In genomic region chr14:16713773-16714172, GRCm38 (mm10) we compare ENCODE assay signal across 20 mouse cellular contexts.
DNase-seq lines count a peak whose midpoint lies in the region; ATAC-seq and TF ChIP-seq lines count a peak whose summit lies in the region.
"Had no signal": no experiment of that assay in that cellular context is flagged by ENCODE, and none has a peak within 500 bp of the region (broad histone marks: within the 10 kb centered on the region; RNA-seq: fewer than 3 reads in every experiment).

No protein-coding gene starts in this region.

- H3K36me3 ChIP-seq in forebrain, embryonic 15.5 days: no peaks in the 10 kb centered on the region
- H3K36me3 ChIP-seq in forebrain, embryonic 10.5 days (replicated peaks): no peaks in the 10 kb centered on the region
- H3K36me3 ChIP-seq in midbrain, embryonic 14.5 days (ENCODE audit: control insufficient read depth, insufficient read depth, low read length): no peaks in the 10 kb centered on the region
- H3K36me3 ChIP-seq in midbrain, embryonic 11.5 days (ENCODE audit: control insufficient read depth, insufficient read depth, low read length): no peaks in the 10 kb centered on the region
- no peaks in the 10 kb centered on the region for H3K36me3 ChIP-seq in forebrain, embryonic 16.5 days (ENCODE audit: control insufficient read depth, insufficient read depth)
- H3K36me3 ChIP-seq: heart, embryonic 12.5 days; hindbrain, embryonic 12.5 days; hindbrain, embryonic 15.5 days had no signal

- no peak overlapping the region for H3K9ac ChIP-seq in forebrain, embryonic 15.5 days (replicated peaks)
- H3K9ac ChIP-seq in midbrain, embryonic 14.5 days (replicated peaks; ENCODE audit: low read length): no peak overlapping the region
- H3K9ac ChIP-seq in midbrain, embryonic 11.5 days (ENCODE audit: low read length): no peak overlapping the region
- no peak overlapping the region for H3K9ac ChIP-seq in forebrain, embryonic 16.5 days (replicated peaks; ENCODE audit: low read depth, low read length)
- H3K9ac ChIP-seq: heart, embryonic 12.5 days; hindbrain, embryonic 12.5 days; hindbrain, embryonic 15.5 days had no signal

- H3K4me3 ChIP-seq in forebrain, embryonic 15.5 days: no peak overlapping the region
- H3K4me3 ChIP-seq in forebrain, embryonic 10.5 days: no peak overlapping the region
- H3K4me3 ChIP-seq in midbrain, embryonic 14.5 days (replicated peaks; ENCODE audit: low read depth, low read length): no peak overlapping the region
- H3K4me3 ChIP-seq in midbrain, embryonic 11.5 days (ENCODE audit: low read depth, low read length): no peak overlapping the region
- no peak overlapping the region for H3K4me3 ChIP-seq in forebrain, embryonic 16.5 days (replicated peaks; ENCODE audit: low read length)
- H3K4me3 ChIP-seq: heart, embryonic 12.5 days; hindbrain, embryonic 12.5 days; hindbrain, embryonic 15.5 days had no signal

- no peak for TF ChIP-seq POLR2A in brain, embryonic 14.5 days (IDR thresholded peaks at IDR 0.05; ENCODE audit: borderline replicate concordance, extremely low read depth, insufficient read depth, insufficient read length, poor library complexity, severe bottlenecking)

- H3K4me2 ChIP-seq in forebrain, embryonic 15.5 days (replicated peaks): no peak overlapping the region
- H3K4me2 ChIP-seq in midbrain, embryonic 14.5 days (ENCODE audit: low read length): no peak overlapping the region
- no peak overlapping the region for H3K4me2 ChIP-seq in midbrain, embryonic 11.5 days
- no peak overlapping the region for H3K4me2 ChIP-seq in forebrain, embryonic 16.5 days (ENCODE audit: low read length)
- H3K4me2 ChIP-seq: hindbrain, embryonic 12.5 days; hindbrain, embryonic 15.5 days had no signal

- intact Hi-C loops in left cerebral cortex, postnatal 4 days (cut with DNase I): no loop called here

- 52% methylated on average over 2 of the region's 2 CpGs for WGBS in forebrain, embryonic 15.5 days
- 87% methylated on average over 2 of the region's 2 CpGs for WGBS in forebrain, embryonic 10.5 days
- 62% methylated on average over 2 of the region's 2 CpGs for WGBS in midbrain, embryonic 14.5 days
- WGBS in midbrain, embryonic 11.5 days: 85% methylated on average over 2 of the region's 2 CpGs
- WGBS in forebrain, embryonic 16.5 days: 51% methylated on average over 2 of the region's 2 CpGs

- peaks cover 9% of the 10 kb centered on the region; the same call in 1 of the 2 replicates for H3K4me1 ChIP-seq in forebrain, embryonic 15.5 days
- peaks cover 6% of the 10 kb centered on the region; the same call in 1 of the 2 replicates for H3K4me1 ChIP-seq in forebrain, embryonic 10.5 days
- H3K4me1 ChIP-seq in midbrain, embryonic 14.5 days (ENCODE audit: control insufficient read depth, insufficient read depth, low read length): 0 out of 2 replicates have a peak, but pooled peaks cover 3% of the 10 kb centered on the region
- H3K4me1 ChIP-seq in midbrain, embryonic 11.5 days (ENCODE audit: control insufficient read depth, insufficient read depth, low read length): no peaks in the 10 kb centered on the region
- H3K4me1 ChIP-seq in forebrain, embryonic 16.5 days (replicated peaks; ENCODE audit: control insufficient read depth, insufficient read depth, low read length): 0 out of 2 replicates have a peak, but pooled peaks cover 2% of the 10 kb centered on the region

- H3K9me3 ChIP-seq in forebrain, embryonic 15.5 days: no peaks in the 10 kb centered on the region
- no peaks in the 10 kb centered on the region for H3K9me3 ChIP-seq in forebrain, embryonic 10.5 days
- H3K9me3 ChIP-seq in midbrain, embryonic 14.5 days (ENCODE audit: control insufficient read depth, low read length): no peaks in the 10 kb centered on the region
- H3K9me3 ChIP-seq in midbrain, embryonic 11.5 days (ENCODE audit: control insufficient read depth, low read length): no peaks in the 10 kb centered on the region
- no peaks in the 10 kb centered on the region for H3K9me3 ChIP-seq in forebrain, embryonic 16.5 days (ENCODE audit: control insufficient read depth, low read length)
- H3K9me3 ChIP-seq: heart, embryonic 12.5 days; hindbrain, embryonic 12.5 days; hindbrain, embryonic 15.5 days had no signal

- DNase-seq in forebrain, embryonic 10.5 days (ENCODE audit: extremely low spot score, low spot score): no peak
- DNase-seq in midbrain, embryonic 14.5 days: peak; percentile 31
- no peak for DNase-seq in midbrain, embryonic 11.5 days (ENCODE audit: low spot score, missing footprints)
- peak; percentile 31 for DNase-seq in brain, embryonic 14.5 days (ENCODE audit: low read depth)
- DNase-seq in left cerebral cortex, postnatal 4 days: no peak
- no peak for DNase-seq in gastrocnemius, postnatal 10 days
- DNase-seq: adrenal gland, adult 8-10 months; adrenal gland, postnatal 25 days; cerebellum, adult 18-20 months; cerebellum, adult 9-10 months; cerebellum, postnatal 14 days; gastrocnemius, postnatal 36 days had no signal

- H3K27ac ChIP-seq in forebrain, embryonic 15.5 days (replicated peaks): peak overlapping the region; percentile 8; the same call in 1 of the 2 replicates
- no peak overlapping the region for H3K27ac ChIP-seq in forebrain, embryonic 10.5 days
- H3K27ac ChIP-seq in midbrain, embryonic 14.5 days (replicated peaks; ENCODE audit: low read depth, low read length): 0 out of 2 replicates have a peak overlapping the region, but pooled peaks have one; percentile 5
- H3K27ac ChIP-seq in midbrain, embryonic 11.5 days (ENCODE audit: low read depth, low read length): no peak overlapping the region
- H3K27ac ChIP-seq in forebrain, embryonic 16.5 days (ENCODE audit: low read length): 0 out of 2 replicates have a peak overlapping the region, but pooled peaks have one; percentile 3
- H3K27ac ChIP-seq: hindbrain, embryonic 12.5 days; hindbrain, embryonic 15.5 days had no signal

- no peak for TF ChIP-seq CTCF in brain, embryonic 14.5 days (IDR thresholded peaks at IDR 0.05; ENCODE audit: borderline replicate concordance, extremely low read depth, insufficient read depth, insufficient read length)

- no peaks in the 10 kb centered on the region for H3K27me3 ChIP-seq in forebrain, embryonic 15.5 days
- H3K27me3 ChIP-seq in forebrain, embryonic 10.5 days (ENCODE audit: poor library complexity, severe bottlenecking): no peaks in the 10 kb centered on the region
- H3K27me3 ChIP-seq in midbrain, embryonic 14.5 days (ENCODE audit: control insufficient read depth, insufficient read depth, low read length): no peaks in the 10 kb centered on the region
- H3K27me3 ChIP-seq in midbrain, embryonic 11.5 days (ENCODE audit: control insufficient read depth, insufficient read depth, low read length): no peaks in the 10 kb centered on the region
- H3K27me3 ChIP-seq in forebrain, embryonic 16.5 days (replicated peaks; ENCODE audit: control insufficient read depth, insufficient read depth, low read length): no peaks in the 10 kb centered on the region
- H3K27me3 ChIP-seq: heart, embryonic 12.5 days; hindbrain, embryonic 12.5 days; hindbrain, embryonic 15.5 days had no signal

- no peak for ATAC-seq in forebrain, embryonic 15.5 days (replicated peaks)
- ATAC-seq in midbrain, embryonic 14.5 days (ENCODE audit: low FRiP score, low TSS enrichment): no peak
- ATAC-seq in midbrain, embryonic 11.5 days (ENCODE audit: low FRiP score): no peak
- peak; percentile 55 for ATAC-seq in forebrain, embryonic 16.5 days
- ATAC-seq: activated CD4-positive, CD25-positive, alpha-beta regulatory T cell, adult 4 months; CD4-positive, CD25-positive, alpha-beta regulatory T cell, adult 4 months; intestine, postnatal 0 days had no signal

Comparison
In these comparisons a context has a peak if more than half of its experiments do, and no peak if none do; other contexts are left out.
1. H3K27ac ChIP-seq: peak in forebrain, embryonic 15.5 days (single experiment), midbrain, embryonic 14.5 days (single experiment) and forebrain, embryonic 16.5 days (single experiment); none in forebrain, embryonic 10.5 days (single experiment) and midbrain, embryonic 11.5 days (single experiment).
2. DNase-seq: peak in midbrain, embryonic 14.5 days (single experiment) and brain, embryonic 14.5 days (single experiment); none in forebrain, embryonic 10.5 days (single experiment), midbrain, embryonic 11.5 days (single experiment), left cerebral cortex, postnatal 4 days (single experiment) and gastrocnemius, postnatal 10 days (single experiment).